Mouse (Mus musculus) ovary, postnatal 14 days (tissue): ENCODE data around the gene Tmem132b.

Source experiments
- DNase-seq: peaks from one replicate; pipeline ENCODE4 v3.0.0; 2022; ENCODE audit warnings: low spot score

The Tmem132b gene

DNA sequence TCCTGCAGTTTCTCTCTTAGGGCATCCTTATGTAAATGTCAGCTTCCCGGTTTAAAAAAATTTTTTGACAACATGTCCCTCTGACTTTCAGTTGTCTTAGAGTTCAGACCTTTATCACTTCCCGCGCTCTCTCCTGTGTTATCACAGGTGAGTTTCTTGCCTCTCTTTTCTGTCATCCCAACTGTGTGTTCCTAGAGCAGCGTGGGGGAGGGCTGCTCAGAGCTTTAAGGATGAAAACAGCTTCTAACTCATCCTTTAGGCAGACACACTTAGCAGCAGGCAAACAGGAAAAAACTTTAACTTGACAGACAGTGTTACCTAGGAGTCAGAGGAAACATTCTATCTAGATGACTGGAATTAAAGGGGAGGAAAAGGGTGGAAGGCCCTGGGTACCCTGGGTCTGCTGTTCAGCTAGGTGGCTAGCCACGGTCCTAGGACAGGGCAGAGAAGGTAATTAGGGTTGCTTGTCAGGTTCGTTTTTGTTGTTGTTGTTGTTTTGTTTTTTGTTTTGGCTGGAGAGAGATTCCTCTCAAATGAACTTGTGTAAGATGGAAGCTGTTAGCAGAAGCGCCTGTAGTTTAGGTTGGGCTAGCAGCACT is 144.6 kb downstream of the Tmem132b start:
- no peak for DNase-seq

DNA sequence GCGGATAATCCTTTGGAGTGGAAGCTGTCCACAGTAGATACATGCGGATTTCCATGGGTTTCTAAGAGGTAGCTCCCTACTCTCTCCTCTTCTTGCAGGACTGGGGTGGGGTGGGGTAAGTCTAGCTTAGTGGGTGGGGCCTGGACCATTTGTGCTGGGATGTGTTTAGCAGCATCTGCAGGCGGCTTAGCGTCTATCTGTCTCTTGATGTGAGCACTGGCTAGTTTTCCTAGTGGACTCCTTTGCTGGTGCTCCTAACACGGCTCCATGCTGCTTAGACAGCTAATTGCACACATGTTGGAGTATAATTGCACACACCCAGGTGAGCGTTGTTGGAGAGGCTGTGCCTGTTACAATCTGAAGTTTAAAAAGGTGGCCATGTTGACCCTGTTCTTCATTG is 149.3 kb downstream of the Tmem132b start:
- DNase-seq = no peak

DNA sequence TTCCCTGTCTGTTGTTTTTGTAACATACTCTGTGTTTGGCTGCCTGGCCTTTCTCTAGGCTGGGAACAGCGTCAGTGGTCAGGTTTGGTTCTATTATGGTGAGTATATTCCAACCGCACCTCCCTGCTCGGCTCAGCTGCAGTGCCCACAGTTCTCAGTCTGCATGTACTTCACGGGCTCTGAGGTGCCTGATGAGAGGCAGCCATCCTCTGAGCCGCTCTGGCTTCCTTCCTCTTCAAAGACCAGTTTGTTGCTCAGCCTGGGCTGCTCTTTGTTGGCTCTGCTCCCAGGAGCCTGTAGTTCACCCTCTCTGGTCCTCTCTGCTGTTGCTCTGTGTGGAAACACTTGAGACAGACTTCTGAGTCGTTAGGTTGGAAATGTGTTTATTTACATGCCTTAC is 151.9 kb downstream of the Tmem132b start:
- DNase-seq = no peak

DNA sequence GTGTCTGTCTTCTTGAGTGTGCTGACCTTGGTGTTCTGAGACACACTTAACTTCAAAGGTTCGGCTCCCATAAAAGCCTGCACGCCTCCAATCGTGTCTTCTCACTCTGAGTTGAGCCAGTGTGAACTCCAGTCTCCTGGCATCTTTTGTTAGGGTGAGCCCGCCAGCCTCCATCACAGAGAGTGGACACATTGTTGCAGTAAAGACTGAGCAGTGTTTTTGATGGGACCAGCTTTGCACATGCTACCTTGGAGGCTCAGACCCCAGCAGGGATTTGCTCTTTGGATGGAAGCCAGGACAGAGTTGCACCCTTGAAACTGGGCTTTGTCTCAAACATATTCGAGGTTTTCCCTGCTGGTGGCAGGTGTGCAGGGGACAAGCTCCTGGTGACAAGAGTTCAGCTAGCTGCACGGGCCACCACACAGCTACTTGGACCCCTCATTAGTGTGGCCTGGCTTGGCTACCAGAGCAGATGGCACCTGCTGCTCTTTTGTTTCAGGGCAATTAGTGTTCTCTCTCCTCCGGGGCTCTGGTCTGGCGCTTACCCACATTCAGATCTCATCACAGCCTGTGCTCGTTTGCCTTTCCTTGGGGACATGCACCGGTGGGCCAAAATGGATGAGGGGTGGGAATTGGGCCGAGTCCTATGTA is 154.2 kb downstream of the Tmem132b start:
- no peak for DNase-seq

DNA sequence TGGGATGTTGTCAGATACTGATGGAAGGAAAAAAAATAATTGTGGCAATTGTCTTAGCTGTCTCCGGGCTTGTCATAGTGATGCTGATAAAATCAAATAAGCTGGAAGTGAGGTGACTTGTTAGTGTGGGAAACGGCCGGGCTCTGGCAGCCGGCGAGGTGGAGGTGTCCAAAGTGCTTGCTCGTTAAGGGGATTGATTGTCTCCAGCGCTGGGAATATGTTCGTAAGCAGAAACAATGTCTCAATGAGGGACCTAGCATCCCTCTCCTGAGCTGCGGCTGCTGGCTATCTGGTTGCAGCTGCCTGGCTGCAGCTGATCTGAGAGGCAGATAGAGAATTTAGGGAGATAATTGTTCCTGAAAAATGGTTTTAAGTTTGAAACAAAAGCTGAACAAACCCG is 161.0 kb downstream of the Tmem132b start:
- DNase-seq = no peak

DNA sequence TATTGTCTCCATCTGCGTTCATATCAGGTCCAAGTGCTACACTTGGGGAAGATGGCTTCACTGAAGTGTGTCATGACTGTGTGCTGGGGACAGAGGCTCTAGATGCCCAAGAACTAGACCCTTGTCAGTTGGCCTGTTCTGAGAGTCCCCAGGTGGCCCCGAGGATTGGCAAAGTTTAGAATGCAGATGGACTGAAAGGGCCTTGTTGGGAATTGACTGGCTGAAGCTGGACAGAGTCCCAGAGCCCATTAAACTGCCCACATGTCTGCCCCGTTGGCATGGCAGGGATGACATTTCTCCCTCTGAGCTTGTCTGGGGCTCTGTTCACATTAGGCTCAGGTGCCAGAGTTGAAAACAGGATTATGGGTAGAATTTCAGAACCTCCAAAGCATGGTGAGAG is 167.8 kb downstream of the Tmem132b start:
- DNase-seq = no peak

DNA sequence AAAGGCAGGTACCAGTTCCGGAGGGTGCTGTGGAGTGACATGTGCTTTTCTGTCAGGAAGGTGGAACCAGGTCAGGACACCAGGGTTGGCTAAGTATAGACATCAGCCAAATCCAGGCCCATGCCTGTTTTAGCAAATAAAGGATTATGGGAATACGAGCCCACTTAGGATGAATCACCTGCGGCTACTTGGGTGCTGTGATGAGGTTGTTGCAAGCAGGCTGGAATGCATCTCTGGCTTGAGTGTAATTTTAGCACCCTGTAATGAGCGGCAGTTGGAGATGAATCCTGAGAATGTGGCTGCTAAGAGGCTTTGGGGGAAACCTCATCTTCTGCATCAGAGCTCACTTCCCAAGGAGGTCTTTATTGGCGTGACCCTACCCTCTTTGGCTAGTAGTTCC is 168.7 kb downstream of the Tmem132b start:
- DNase-seq = no peak

DNA sequence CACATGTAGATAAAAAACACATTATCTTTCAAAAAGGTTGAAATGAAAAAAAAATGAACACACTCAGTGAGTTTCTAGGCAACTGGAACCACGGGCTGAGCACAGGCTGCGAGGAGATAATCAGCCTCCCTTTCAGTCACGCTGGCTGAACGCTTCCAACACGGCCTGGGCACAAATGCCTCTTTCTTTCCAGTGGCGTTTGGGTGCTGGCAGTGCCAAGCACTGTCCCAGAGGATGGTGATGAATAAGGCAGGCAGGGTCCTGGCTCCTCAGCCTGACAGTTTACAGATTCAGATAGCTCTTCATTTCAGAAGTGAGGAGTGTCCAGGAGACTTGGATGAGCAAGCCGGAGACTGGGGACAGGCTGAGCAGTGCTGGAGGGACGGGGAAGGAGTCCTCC is 173.8 kb downstream of the Tmem132b start:
- no peak for DNase-seq

DNA sequence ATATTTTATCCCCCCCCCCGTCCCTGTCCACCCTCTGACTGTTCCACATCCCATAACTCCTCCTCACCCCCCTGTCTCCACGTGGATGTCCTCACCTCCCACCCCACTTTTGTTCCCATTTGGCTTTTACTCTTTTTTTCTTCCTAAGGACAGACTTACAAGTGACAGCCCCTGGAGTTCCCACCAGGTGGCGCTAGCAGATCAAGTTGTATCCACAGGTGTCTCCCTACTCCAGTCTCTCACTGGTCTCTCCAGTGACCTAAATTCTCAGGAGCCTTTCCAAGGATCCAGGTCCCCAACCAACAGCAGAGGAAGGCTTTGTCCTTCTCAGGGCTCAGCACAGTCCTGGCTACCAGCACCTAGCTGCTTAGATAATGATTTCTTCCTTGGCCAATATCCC is 177.6 kb downstream of the Tmem132b start:
- peak; percentile 31 for DNase-seq

DNA sequence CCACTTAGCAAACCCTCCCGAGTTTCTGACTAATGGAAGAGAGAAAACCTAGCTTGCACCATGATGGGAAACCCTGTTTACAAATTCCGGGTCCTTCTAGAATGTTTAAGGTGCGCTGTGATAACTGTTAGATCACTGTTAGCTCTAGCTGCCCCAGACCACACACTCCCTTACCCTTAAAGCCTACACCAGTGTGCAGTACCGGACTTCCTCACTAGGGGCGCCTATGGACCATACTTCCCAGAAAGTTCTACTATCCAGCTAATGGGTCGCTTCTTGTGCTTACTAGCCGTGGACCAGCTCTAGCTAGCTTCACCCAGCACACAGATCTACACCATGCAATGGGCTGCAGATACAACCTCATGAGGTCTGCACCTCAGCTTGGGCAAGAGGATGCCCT is 195.2 kb downstream of the Tmem132b start:
- DNase-seq = no peak

DNA sequence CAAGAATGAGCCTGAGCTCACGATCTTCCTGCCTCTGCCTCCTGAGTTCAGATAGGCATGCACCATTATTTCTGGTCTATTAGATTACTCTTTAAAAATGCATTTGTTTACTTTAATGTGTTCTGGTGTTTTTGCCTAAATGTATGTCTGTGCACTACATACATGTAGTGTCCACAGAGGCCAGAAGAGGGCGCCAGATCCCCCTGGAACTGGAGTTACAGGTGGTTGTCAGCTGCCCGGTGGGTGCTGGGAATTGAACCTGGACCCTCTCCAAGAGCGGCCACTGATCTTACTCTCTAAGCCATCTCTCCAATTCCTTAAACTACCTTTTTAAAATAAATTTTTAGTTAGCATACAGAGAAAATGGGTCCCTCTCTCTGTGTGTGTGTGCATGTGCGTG is 195.9 kb downstream of the Tmem132b start:
- no peak for DNase-seq

DNA sequence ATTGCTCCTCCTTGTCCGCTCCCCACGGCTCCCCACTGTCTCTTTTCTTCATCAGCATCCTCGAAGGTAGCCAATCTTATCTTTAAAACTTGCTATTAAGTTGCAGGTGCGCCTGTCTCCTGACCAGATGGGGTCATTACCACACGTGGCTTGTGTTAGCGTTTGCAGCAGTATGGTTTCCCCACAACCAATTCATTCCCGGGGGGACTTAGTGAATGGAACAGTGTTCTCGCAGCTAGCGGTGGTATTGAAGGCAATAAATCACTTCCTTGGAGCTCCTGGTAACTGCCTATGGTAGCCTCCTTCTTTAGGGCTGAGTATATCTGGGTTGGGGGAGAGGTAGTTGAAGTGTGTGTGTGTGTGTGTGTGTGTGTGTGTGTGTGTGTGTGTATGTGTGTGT is 196.4 kb downstream of the Tmem132b start:
- DNase-seq = no peak

DNA sequence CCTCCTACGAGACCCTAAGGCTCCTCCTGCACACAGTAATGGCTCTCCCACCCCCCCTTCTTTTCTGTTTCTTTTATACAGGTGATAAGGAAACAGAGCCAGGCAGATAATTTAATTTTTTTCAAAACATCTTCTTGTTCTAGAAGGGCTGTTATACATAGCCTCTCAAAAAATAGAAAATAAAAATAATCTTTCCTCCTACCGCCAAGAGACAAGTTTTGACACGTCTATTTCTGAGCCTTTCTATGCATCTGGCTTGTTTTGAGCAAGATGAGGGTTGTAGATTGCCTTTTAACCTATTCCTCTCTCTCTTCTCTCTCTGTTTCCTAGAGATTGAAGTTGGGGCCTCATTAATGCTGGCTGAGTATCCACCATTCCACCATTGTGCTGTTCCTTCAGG is 196.9 kb downstream of the Tmem132b start:
- DNase-seq = no peak

DNA sequence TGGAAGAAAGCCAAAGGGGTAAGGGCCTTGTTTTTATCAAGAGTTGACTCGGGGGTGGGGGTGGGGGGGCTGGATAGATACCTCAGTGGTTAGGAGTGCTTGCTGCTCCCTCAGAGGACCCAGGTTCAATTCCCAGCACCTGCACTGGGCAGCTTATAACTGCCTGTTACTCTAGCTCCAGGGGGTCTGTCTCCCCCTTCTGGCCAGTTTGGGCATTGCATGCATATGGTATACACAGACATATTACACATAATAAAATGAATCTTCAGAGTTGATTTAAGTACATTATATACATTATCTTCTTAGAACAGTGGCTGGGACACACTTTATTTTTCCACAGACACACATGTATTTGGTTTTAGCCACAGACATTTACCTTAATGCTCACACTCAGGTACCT is 202.2 kb downstream of the Tmem132b start:
- no peak for DNase-seq

DNA sequence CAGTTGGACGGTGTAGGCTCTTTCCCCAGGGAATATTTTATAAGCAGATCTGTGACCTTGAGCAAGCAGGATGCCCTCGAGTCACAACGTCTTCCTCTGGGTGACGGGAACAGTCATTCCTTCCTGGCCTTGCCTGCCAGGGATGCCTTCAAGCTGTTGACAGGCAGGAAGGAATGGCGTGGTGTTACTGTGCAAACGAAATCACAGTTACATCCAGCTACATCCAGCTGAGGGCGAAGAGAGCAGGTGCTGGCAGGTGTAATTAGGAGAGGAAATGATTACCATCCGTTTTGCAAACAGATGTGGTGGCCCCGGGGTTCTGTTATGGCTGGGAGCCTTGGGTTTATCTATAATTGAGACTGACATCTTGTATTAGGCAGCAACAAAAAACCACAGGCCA is 205.5 kb downstream of the Tmem132b start:
- no peak for DNase-seq

DNA sequence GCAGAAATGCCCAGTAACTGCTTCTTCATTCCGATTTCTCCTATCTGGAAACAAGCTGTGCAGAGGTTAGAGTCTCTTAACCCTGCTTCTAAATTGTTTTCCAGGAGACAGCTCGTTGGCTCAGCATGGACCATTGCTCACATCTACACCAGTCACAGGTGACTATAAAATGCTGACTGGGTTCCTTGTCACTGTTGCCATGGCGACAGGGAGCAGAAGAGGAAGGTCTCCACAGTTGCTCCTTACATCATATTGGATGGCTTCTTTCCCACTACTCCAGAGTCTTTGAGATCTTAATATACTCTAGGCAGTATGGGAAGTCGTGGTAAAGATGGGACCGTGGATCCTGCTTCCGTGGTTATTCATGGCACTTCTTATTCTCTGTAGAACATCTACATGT is 211.9 kb downstream of the Tmem132b start:
- DNase-seq = no peak

DNA sequence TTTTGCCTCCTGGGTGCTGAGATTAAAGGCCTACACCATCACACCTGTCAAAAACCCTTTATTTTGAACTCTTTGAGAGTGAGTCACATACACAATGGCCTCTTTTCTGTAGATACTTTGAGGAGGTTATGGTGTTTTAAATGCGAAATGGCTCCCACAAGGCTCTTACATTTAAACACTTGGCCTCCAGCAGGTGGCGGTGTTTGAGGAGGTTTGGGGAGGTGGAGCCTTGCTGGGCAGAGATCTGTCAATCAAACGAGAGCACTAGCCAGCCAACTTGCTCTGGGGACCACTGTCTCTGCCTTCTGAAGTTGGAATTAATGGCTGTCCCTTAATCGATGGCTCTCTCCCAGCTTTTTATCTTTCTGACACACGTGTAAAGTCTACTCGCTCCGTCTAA is 214.2 kb downstream of the Tmem132b start:
- no peak for DNase-seq

DNA sequence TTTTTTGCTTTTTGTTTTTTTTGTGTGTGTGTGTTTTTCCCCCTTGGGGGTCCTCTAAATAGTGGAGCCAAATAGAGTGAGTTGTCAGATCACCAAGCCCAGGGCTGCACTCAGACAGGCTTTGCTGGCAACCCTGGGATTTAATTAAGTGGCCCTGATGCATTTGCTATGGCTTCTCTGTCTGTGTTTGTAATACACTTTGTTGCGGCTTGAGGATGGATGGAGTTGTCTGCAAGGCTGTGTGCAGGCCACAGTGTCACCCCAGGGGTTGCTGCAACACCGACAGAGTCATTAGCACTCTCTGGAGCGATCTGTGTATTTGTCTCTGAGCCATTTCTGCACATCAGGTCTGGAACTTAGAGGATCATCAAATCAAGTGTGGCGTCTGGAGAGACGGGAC is 219.9 kb downstream of the Tmem132b start:
- no peak for DNase-seq

DNA sequence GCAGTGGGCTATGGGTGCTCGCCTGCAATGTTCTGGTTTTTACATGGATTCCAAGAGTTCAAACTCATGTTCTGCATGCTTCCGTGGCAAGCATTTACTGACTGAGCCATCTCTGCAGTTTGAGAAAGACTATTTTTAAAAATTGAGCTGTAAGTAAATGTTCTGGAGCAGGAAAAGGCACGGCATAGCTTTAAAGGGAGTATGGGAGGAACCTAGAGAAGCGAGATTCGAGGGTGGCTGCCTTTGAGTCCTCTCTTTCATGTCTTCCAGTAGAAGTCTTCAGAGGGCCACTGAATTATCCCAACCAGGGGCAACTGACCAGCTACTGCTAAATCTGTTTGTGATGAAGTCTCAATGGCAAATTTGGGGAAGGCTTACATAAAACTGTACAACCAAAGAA is 221.0 kb downstream of the Tmem132b start:
- DNase-seq = no peak

DNA sequence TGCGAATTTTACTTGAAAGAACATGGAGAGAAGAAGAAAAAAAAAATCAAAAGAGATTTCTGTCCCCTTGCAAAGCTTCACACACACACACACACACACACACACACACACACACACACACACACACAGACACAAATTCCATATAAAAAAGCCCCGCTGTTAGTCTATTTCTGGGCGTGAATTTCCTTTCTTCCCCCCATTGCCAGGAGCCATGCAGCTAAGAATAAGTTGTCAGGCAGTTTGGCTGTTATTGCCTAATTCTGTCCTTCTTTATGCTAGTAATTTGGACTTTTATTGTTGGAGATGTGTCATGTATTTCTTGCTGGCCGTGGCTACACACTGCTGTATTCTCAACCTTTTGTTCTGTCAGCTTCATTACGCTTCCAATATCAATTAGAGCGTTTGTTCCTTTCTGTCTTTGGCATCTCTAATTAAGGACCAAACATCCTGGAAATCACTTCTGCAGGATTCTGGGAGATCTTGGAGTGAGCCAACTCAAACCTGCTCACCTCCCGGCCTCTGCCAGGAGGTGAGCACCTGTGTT is 225.5 kb downstream of the Tmem132b start:
- DNase-seq = no peak

DNA sequence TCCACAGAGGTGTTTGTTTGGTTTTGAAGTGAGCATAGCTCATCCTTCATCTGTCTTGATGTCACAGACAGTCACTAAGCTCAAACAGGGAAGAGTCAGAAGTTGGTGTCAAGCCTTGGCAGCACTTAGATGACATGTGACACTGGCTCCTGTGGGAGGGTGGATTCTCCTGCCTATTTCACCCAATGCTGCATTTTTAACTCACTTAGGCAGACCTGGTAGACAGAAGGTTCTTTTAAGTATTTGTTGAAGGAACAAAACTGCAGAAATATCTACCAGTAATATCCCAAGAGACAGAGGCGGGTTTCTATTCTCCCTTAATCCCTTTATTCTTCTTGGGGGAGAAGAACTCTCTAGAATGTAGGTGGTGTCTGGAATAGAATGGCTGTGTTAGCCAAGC is 226.9 kb downstream of the Tmem132b start:
- no peak for DNase-seq

DNA sequence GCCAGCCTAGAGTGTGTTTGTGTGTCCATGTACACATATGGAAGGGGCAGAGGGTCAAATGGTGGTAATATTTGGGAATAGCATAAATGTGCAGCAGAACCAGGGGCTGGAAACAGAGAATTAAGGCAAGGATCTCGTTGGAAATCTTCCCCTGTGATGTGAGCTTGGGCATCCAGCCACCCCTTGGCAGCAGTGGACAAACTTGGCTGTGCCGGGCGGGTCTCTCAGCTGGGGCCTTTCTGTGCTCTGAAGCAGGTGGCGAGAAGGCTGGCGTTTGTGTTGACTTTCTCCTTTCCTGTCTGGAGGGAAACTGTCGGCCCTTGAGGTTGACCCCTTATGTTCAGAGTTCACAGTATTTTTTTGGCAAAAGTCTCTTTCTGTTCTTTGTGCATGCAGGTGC is 235.4 kb downstream of the Tmem132b start:
- no peak for DNase-seq

DNA sequence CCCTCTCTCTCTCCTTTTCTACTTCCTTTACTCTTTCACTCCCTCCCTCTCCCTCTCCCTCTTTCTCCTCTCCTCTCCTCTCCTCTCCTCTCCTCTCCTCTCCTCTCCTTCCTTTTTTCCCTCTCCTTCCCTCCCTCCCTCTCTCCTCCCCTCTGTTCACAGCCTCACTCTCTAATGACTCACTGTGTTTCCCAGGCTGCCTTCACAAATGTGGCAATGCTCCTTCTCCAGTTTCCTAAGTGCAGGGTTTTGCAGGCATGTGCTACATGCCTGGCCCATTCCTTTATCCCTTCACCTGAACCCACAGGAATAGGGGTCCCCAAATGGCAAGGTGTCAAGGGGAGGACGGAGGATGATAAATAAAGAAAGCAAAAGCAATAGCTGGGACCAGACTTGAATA is 236.4 kb downstream of the Tmem132b start:
- DNase-seq = no peak

DNA sequence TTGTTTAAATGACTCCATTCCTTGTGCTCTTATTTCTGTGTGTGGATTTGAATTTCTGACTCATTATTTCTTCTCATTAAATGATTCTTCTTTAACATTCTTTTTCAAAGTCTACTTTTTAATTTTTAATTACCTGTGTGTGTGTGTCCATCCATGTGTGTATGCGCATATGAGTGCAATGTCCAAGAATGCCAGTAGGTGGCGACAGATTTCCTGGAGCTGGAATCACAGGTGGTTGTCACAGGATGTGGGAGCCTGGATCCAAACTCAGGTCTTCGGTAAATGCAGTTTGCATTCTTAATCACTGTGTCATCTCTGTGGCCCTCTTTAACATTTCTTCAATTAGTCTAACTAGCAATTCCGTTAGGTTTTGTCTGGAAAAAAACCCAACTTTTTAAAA is 240.7 kb downstream of the Tmem132b start:
- no peak for DNase-seq
